Mouse (Mus musculus) liver, embryonic 14.5 days (tissue): Measurements from ENCODE around the gene Pgpep1l.

Experiments
- CTCF ChIP-seq: IDR thresholded peaks from 2 replicates; pipeline ENCODE4 v1.5.1; 2016; ENCODE audit warnings: antibody characterized with exemption, low read depth, control low read depth
- EP300 ChIP-seq: IDR thresholded peaks from 2 replicates; pipeline ENCODE4 v1.6.1; 2016; ENCODE audit warnings: antibody characterized with exemption, low read depth

DNA sequence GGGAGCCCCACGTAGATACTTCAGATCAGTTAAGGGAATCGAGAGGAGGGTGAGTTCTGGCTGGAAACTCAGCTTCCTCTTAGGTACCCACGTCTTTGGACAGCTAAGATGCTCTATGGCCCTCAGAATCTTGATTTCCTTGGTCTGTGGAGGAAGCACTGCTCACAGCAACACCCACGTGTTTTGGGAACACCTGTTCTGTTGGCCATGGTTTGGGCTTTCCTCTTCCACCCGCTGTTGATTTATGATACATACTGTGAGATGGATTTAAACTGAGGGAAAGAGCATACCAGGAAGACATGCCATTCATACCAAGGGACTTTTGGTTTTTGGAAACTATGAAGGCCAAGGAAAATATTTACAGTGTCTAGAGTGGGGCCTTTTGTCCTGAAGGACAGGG, 48.4 kb upstream of the Pgpep1l start:
- TF ChIP-seq CTCF = no peak
- TF ChIP-seq EP300 = no peak
